Mouse (Mus musculus) ES-E14 (cell line): ENCODE measurements around the gene Gm45711. TPM values are rescaled to one million over a fixed set of nuclear protein-coding genes. Genes with fewer than 3 reads are reported as not detected.
"Not testable (repeated sequence)": the region's sequence is repeated elsewhere in the genome, so short reads cannot be mapped to it uniquely, and the experiment has no call there.

Experiments used
- DNase-seq: peaks from one replicate; pipeline ENCODE4 v3.0.0-alpha.2; 2013; ENCODE audit warnings: low read depth, low spot score
- H3K27ac ChIP-seq: 2 replicates; pipeline ENCODE4 v1.5.1; 2012; ENCODE audit warnings: low read depth, mild to moderate bottlenecking, low read length, moderate library complexity, mixed read lengths; ENCODE audit not compliant: poor library complexity, insufficient read depth, severe bottlenecking
- H3K36me3 ChIP-seq: 2 replicates; pipeline ENCODE4 v1.6.1; 2012; ENCODE audit warnings: mild to moderate bottlenecking, low read length, moderate library complexity, mixed read lengths; ENCODE audit not compliant: control insufficient read depth, poor library complexity, insufficient read depth, severe bottlenecking
- H3K4me1 ChIP-seq, 2 experiments: fragments of 150-350 bp in 1 of 2; sonication (generic) in 1 of 2; 2 replicates each; pipeline ENCODE4 v1.6.1; 2012; ENCODE audit warnings: low read length in 2 of 2, mild to moderate bottlenecking in 1 of 2, mixed read lengths in 1 of 2; ENCODE audit not compliant: control insufficient read depth in 2 of 2, insufficient read depth in 2 of 2, poor library complexity in 1 of 2
- H3K4me3 ChIP-seq, 2 experiments: fragments of 150-350 bp in 1 of 2; sonication (generic) in 1 of 2; 2 replicates each; pipeline ENCODE4 v1.5.1; 2012; ENCODE audit warnings: low read length in 2 of 2, low read depth in 1 of 2, mild to moderate bottlenecking in 1 of 2, mixed read lengths in 1 of 2; ENCODE audit not compliant: insufficient read depth in 1 of 2, poor library complexity in 1 of 2, severe bottlenecking in 1 of 2
- H3K9ac ChIP-seq: 2 replicates; pipeline ENCODE4 v1.6.1; 2012; ENCODE audit warnings: low read depth, mild to moderate bottlenecking, low read length, mixed read lengths; ENCODE audit not compliant: poor library complexity, insufficient read depth, severe bottlenecking
- H3K9me3 ChIP-seq: fragments of 150-350 bp; sonication (generic); 2 replicates; pipeline ENCODE4 v1.6.1; 2012; ENCODE audit warnings: low read depth, mild to moderate bottlenecking, low read length; ENCODE audit not compliant: control insufficient read depth, insufficient read depth
- CHD2 ChIP-seq: IDR thresholded peaks from 2 replicates; pipeline ENCODE4 v1.6.1; 2014; ENCODE audit warnings: mild to moderate bottlenecking, low read depth, low read length, inconsistent platforms
- HCFC1 ChIP-seq: IDR thresholded peaks from 2 replicates; pipeline ENCODE4 v1.6.1; 2012; ENCODE audit warnings: low read length, inconsistent platforms, borderline replicate concordance; ENCODE audit not compliant: insufficient read depth
- MAFK ChIP-seq: IDR thresholded peaks from 2 replicates; pipeline ENCODE4 v1.6.1; 2014; ENCODE audit warnings: mild to moderate bottlenecking, low read depth, low read length, inconsistent platforms; ENCODE audit not compliant: insufficient read depth
- ZC3H11A ChIP-seq: IDR thresholded peaks from 2 replicates; pipeline ENCODE4 v1.6.1; 2012; ENCODE audit warnings: low read depth, mild to moderate bottlenecking, inconsistent platforms, low read length, borderline replicate concordance
- ZNF384 ChIP-seq: IDR thresholded peaks from 2 replicates; pipeline ENCODE4 v1.6.1; 2012; ENCODE audit warnings: low read depth, low read length, inconsistent platforms
- in situ Hi-C, 2 experiments: fragments of 600-800 bp; cut with MboI; formaldehyde crosslinking; loops; one replicate each; pipeline ENCODE4 v1.15.1; 2025; ENCODE audit warnings: low sequenced_read_pairs in 2 of 2, inconsistent platforms in 1 of 2; ENCODE audit not compliant: unreplicated experiment in 2 of 2
- total RNA-seq: library from RNA; depleted of rRNA; stranded (reverse); fragments of 300-350 nt; gene quantifications from 2 replicates; pipeline ENCODE4 v1.2.3, GENCODE M21; 2012

The Gm45711 gene
- total RNA-seq, 1 experiment = not detected

GRCm38 (mm10) chr8:104304962-104305361, 4.9 kb downstream of the Gm45711 start:
- peaks cover 0 to 3% of the 10 kb centered on the region in 2 experiments; a peak in 1 of 4 replicates for H3K4me1 ChIP-seq
- DNase-seq = no peak
- no peaks in the 10 kb centered on the region for H3K36me3 ChIP-seq
- no peak overlapping the region for H3K27ac ChIP-seq
- no peaks in the 10 kb centered on the region for H3K9me3 ChIP-seq
- in situ Hi-C loops = no loop called here
- no peak overlapping the region for H3K4me3 ChIP-seq
- no peak for TF ChIP-seq ZC3H11A
- no peak for TF ChIP-seq ZNF384
- no peak for TF ChIP-seq HCFC1
- TF ChIP-seq MAFK = no peak
- no peak for TF ChIP-seq CHD2
- no peak overlapping the region for H3K9ac ChIP-seq

- H3K9ac ChIP-seq, H3K9me3 ChIP-seq, H3K27ac ChIP-seq, in situ Hi-C loops, H3K4me3 ChIP-seq, H3K36me3 ChIP-seq, DNase-seq, H3K4me1 ChIP-seq: not testable (repeated sequence)
Observed at GRCm38 (mm10) chr8:104302536-104302935, 7.3 kb downstream of the Gm45711 start.

GRCm38 (mm10) chr8:104301577-104301976, 8.3 kb downstream of the Gm45711 start:
- H3K36me3 ChIP-seq, H3K9ac ChIP-seq, H3K27ac ChIP-seq, in situ Hi-C loops, H3K4me3 ChIP-seq, H3K4me1 ChIP-seq, H3K9me3 ChIP-seq, DNase-seq: not testable (repeated sequence)

GRCm38 (mm10) chr8:104294396-104294795, 15.5 kb downstream of the Gm45711 start:
- Histone ChIP-seq H3K9ac (no peak overlapping the region), H3K4me3 (no peak overlapping the region), H3K9me3 (no peaks in the 10 kb centered on the region), H3K4me1 (no peaks in the 10 kb centered on the region), H3K36me3 (no peaks in the 10 kb centered on the region), H3K27ac (no peak overlapping the region)
- TF ChIP-seq HCFC1 (no peak), ZNF384 (no peak), CHD2 (no peak), MAFK (no peak), ZC3H11A (no peak)
- DNase-seq = no peak
- in situ Hi-C loops = no loop called here

- H3K27ac ChIP-seq, DNase-seq, H3K4me3 ChIP-seq, H3K36me3 ChIP-seq, in situ Hi-C loops, H3K9me3 ChIP-seq, H3K4me1 ChIP-seq, H3K9ac ChIP-seq: not testable (repeated sequence)
Observed at GRCm38 (mm10) chr8:104293081-104293480, 16.8 kb downstream of the Gm45711 start, which contains the start of gene Cmtm2a. TSS of gene Cmtm2a (minus strand) at chr8:104293181.
